Mouse (Mus musculus) cerebellum, adult 9-10 months (tissue): ENCODE results near the gene Slco2a1.

Source experiments
- DNase-seq: peaks from one replicate; pipeline ENCODE4 v3.0.0; 2022

Slco2a1 gene

DNA sequence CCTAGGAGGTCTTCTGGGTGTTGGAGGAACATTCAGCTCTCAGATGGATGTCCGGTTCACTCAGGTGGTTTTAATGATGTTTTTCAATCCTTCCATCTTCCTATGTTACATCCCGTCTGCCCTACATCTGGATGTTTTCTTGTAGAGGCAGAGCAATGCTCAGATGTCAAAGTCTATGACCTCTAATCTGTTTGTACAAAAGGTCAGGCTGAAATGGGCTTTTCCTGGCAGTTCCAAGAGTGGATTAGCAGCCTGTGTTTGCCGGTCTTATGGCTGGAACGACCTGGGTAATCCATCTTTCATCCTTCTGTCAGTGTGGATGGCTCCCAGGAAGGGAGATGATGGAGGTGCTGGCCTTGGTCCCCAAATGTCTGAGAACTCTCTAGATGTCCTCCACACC, 2.6 kb upstream of the Slco2a1 start:
- DNase-seq = no peak

DNA sequence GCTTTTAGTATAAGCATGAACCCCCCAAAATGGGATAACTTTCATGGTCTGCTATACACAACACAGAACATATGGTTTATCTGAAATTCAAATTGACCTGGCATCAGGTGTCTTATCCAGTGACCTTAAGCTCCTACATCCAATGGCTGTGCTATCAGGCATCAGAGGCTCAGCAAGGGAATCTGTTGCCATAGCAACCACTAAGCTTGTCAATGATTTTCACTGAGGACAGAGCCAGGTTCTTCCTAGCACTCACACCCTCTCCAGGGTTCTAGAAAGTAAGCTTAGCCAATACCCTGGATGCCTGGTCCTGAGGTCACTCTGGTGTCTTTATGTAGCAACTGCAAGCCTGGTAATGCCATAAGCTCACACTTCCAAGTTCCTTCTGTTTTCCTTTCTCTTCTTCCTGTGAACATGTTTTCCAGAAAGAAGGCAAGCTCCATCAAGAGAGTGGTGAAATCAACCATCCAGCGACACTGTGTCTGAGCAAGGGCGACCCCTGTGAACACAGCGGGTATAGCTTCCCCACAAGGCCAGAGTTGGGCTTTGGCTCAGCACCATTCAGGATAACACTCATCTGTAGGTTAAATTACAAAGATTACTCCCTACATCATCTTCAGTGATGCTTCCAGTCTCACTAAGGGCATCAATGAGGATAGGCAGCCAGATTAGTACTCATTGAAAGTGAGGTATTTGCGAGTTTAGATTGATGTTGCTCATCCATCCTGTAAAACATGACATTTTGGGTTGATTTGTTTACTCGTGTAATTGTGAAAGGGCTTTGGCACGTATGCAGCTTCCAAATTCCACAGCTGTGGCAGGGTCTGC, 2.0 kb downstream of the Slco2a1 start:
- no peak for DNase-seq

DNA sequence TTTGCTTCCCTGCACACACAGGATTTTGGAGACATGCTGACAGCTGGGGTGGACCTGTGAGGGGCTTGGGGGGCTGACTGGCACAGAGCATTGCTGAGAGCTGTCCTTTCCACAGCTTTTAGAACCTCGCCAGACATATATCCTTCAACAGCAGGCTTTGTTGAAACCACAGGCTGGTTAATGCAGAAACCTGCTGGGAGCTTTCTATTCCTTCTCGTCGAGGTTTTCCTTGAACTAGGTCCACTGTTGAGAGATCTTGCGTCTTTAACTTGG, 2.6 kb downstream of the Slco2a1 start:
- no peak for DNase-seq

DNA sequence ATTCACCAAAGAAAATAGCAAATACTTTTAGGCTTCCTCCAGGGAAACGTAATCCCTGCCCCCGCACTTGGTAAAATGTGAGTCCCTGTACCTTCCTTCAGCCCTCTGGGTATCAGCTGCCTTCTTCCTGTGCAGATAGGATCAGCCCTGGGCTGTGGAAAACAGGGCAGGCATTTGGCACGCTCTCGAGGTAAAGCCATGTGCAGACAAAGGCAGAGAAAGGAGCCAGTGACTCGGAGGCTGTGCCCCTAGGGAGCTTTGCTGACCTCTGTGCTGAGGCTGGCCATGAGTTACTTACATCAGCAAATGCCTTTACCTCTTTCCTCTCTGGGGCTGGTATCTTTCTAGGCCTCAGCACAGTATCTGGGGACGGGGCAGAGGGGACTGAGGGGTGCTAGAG, 4.4 kb downstream of the Slco2a1 start:
- DNase-seq = no peak

DNA sequence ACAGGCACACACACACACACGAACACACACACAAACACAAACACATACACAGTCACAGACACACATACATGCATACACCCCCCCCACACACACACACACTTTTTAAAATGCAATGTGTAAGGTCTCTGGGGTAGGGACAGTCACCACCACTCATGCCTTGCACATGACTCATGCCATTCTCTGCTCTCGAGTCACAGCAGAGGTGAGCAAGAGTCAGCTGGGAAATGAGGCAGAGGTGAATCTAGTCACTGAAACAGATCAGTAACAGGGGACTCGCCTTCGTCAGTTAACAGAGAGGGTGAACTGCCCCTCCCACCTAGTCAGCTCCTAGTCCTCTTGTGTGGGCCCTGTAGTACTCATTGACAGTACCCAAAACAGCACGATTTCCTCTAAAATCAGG, 5.3 kb downstream of the Slco2a1 start:
- DNase-seq = no peak

DNA sequence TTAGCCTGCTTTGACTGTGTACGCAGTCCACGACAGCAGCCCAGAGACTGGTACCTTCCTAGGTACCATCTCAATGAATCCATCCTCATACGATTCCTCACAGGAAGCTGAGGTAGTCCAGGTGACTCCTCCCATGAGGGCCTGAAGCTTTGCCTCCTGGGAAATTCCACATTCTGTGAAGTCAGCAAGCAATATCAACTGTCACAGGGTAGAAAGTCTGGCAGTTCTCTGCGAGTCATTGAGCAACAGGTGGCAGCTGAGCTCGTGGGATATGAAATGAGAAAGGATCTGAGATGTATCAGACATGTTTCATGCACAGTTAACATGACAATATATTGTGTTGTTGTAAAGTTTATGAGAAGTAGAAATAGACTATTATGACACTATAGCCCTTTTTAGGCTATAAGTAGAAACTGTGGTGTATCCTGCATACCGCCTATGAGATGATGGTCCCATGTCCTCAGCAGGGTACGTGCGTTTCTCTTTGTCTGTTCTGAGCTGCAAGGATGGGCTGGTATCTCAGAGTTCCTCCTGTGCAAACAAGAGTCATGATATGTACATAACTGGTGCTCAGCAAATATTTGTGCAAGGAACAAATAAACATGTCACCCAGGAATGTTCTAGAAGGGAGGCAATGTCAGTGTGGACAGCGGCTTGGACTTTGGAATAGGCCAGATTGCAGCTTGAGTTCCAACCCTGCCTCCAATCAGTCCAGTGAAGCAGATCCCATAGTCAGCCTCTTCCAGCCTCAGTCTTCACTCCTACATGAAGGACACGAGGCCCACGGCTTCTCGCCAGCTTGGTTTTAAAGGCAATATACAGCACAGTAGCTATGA, 7.5 kb downstream of the Slco2a1 start:
- no peak for DNase-seq

DNA sequence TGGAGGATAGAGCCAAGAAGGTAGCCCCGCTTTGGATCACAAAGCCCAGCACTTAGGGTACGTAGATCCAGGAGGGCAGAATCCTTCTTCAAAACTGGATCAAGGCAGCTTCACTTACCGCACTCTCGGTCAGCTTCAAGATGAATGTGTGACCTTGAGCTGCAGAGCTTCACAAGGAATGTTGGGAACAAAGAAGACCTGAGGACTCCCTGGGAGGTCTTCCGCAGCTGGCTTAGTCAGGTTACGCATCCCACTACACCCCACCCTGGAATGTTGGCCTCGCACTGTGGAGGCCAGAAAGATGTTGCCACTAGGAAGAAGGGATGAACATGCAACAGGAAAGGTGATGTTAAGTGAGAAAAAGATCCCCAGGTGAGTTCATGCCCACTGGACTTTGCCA, 11.9 kb downstream of the Slco2a1 start:
- no peak for DNase-seq

DNA sequence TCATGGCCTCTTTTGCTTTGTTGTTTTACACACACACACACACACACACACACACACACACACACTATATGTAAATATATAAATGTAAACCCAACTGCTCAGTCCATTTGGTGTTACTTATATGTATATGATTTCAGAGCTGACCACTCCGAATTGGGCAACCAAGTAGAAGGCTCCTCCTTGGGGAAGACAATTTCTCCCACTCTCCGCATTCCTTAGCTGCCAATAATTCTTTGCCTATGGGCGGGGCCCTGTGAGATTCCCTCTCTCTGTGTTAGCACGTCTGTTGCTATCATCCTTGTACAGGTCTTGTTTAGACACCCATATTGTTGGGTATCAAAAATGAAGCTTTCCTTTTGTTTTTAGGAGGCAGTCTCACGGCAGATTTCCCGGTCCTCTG, 15.8 kb downstream of the Slco2a1 start:
- no peak for DNase-seq

DNA sequence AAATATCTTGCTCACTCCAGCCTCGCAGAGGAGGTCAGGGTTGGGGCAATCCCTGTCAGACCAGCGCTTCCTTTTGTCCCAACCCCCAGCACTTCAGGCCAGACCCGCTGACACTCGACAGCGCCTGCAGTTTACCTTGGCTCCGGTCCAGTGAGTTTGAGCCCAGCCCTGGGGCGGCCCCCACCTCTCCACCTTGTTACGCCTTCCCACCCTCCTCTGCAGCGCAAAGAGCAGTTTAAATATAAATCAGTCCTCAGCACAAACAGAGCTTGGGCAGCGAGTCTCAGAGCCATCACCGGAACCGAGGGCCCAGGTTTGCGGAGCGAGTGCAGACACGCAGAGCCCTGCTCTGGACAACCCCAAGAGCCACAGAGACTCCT, 19.2 kb downstream of the Slco2a1 start:
- peak; percentile 5 for DNase-seq

DNA sequence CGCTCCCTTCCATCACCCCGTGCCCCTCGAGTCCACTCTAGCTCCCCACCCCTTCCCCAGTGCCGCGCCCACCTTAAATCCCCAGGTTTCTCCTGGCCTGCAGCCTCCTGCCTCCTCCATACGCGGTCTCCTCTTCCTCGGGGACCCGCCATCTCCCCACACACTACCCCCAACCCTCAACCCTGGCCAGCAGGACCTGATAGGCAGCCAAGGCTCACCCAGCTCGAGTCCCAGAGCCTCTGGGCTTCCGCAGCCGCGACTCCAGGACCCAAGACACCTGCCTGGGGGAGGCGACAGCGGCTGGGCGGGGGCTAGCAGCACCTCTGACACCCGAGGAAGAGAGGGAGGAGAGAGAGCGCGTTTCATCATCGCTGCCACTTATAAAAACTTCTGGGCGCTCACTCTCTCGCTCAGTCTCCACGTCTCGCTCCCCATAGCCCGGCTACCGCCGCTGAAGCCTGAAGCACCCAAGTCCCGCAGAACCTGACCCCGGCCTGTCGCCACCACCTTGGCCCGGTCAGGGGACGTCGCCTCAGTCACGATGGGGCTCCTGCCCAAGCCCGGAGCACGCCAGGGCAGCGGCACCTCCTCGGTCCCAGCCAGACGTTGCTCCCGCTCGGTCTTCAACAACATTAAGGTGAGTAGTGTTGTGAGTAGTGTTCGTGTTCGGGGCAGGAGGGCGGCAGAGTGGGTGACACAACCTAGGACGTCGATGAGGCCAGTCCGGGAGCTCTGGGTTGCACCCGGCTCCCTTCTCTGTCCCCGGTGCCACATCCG, 19.8 kb downstream of the Slco2a1 start:
- no peak for DNase-seq

DNA sequence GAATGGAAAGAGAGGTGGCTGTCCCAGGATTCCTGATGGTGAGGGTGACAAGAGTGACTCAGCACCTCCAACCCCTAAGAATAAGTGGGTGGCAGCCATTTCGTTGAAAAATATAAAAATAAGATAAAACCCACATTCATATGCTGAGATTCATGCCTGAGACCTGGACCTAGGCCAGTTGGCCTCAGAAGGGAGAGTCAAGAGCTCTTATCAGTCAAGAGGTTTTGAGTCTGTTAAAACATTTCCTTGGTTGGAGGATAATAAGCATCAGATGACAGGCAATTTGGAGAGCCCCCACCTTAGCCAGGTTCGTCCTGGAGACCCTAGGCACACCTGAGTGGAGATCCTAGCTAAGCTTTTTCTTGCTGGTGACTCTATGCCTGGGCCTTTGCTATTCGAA, 21.6 kb downstream of the Slco2a1 start:
- DNase-seq = no peak

DNA sequence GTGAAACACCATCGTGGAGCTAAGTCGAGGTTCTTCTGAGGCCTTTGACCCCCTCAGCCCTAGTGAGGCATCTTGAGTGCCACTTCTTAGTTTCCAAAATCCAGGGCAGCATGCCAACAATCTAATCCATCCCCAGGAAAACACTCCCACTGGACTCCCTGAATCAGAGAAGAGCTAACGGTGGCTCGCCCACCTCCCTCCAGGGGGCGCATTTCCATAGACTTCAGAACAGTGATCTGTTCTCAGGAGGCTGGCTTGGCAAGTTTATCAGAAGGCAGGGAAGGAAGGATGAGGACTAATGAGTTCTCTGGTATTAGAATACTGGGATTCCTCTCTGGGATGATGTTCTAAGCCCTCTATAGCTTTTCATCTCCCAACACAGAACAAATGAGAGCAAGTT, 24.9 kb downstream of the Slco2a1 start:
- DNase-seq = peak; percentile 25

DNA sequence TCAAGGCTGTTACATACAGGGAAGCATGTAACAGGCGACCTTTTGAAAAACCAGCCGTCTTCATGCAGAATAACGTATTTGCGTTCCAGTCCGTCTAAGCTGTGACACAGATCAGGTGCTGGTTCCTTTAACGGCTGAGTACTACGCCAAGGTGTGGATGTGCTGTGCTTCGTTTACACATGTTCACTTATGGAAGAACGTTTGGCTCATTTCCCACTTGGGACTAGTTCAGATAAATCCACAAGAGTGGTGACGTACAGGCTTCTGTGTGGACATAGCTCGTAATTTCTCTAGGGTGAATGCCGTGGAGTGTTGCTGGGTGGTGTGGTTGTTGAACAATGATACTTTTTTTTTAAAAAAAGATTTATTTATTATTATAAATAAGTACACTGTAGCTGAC, 26.2 kb downstream of the Slco2a1 start:
- DNase-seq = no peak

DNA sequence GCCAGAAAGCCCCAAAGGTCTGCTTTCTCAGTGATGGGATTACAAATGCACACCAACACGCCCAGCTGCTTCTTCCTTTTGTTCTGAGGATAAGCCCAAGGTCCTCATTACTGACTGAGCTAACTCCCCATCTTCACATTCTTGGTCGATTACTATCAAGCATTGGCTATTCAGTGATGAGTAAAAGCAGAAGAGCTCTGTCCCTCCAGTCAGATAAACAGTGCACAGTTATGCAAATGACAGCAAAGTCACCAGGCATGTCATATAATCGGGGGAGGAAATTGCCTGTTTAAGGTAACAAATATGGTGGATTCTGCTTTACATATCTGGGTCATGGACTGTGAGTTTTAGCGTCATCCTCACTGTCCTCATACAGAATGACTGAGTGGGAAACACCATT, 35.6 kb downstream of the Slco2a1 start:
- DNase-seq = no peak

DNA sequence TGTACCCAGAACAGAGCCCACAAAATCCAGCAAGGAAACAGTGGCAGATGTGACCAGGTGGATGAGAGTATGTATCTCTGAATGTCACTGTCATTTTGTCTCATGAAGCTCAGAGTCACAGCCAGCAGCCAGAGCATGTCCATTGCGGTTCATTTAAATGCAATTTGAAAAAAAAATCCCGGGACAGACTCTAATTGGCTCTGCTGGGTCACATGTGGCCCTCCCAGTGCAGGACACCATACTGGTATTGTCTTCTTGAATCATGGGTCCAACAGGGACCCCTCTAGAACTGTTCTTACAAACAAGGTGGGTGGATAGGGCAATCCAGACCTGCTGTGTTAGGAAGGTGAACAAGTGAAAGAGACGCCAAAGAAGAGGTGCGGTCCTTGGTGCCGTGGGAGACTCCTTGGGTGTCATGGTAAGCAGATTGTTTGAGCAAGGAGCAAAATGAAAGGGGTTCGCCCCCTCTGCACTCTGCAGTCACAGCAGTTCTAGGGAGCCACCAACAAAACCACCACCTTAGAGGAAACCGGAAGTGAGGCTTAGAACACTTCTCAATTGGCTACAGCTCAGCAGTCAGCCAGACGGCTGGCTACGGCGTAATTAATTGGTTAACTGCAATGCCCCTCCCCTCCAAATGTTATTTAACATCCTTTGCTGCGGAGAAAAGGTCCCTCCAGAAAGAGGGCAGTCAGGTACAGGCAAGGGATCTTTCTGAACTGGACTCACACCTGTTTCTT, 38.8 kb downstream of the Slco2a1 start:
- no peak for DNase-seq

DNA sequence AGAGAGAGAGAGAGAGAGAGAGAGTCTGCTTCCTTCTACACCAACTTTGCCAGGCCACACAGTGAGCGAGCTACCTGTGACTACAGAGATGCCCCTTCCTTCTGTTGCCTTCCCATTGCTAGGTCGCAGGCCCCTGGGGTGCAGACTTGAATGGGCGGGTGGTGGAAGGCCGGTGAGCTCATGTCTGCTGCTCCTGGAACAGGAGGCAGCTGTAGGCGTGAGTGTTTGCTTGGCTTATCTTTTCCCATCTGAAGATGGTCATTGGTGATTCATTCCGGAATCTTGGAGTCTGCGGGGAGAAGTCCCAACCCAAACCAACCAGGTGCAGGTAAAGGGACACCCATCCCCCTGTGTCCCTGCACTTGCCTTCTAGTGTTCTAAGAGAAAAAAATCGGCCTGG, 40.5 kb downstream of the Slco2a1 start:
- DNase-seq = no peak

DNA sequence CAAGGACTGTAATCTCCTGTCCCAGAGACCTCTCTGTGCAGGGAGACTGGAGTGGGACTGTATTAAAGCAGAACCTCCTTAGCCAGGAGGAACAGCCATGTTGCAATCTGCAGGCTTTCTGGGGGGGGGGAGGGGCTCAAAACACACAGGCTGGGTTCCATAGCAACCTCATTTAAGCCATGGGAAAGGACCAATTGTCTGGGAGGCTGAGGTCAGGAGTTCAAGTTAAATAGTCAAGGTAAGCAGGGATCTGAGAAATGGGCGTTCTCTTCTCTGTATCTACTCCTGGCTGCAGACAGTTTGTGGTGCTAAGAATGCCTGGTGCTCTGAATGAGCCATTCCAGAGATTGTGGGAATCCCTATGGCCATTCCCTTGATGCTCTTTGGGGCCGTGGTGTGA, 41.5 kb downstream of the Slco2a1 start:
- no peak for DNase-seq

DNA sequence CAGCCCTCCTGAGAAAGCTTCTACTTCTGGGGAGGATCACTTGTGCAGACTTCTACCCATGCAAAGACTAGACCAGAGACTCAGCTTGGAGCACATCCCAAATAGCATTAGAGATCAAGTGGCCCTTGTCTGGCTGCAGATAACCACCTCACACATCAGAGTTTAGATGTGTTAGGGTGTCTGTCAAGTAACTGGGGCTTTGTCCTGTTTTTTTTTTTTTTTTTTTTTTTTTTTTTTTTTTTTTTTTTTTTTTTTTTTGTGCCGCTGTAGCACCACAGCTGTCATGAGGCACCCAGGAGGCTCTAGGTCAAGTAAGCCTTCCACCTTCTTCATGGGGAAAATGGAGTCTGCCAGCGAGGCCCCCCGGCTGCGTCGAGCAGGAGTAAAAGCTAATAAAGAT, 42.7 kb downstream of the Slco2a1 start:
- DNase-seq = no peak

DNA sequence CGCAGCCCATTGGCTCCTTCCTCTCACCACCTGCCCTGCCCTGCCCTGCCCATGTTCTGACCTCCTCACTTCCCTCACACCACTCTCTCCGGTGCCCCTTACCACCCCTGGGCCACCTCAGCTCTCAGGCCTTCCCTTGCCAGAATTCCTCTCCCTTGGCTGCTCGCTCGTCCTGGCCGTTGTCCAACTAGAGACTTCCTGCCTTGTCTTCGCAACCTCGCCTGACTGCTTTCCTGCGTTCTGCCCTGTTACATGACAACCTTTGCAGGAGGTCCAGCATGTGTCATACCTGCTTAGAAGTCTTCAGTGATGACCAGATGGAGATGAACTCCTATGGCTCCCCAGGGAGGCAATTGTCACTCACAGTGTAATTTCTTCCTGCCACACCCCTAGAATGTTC, 43.7 kb downstream of the Slco2a1 start:
- no peak for DNase-seq

DNA sequence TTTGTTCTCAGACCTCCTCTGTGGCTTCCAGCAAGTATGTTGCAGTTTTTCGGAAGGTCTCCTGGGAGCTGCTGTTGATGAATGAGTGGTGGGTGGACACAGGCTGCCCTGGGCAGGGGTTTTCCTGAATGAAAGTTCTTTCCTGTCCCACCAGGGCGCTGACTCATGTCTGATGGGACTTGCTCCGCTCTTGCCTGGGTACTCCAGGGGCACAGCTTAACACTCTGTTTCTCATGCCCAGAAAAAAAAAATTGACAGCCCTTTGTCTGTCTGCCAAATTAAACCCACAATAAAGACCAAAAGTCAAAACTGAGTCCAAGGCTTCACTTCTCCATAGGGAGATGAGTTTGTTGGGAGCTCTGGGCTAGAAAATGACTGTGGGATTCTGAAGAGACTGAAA, 44.9 kb downstream of the Slco2a1 start:
- no peak for DNase-seq

DNA sequence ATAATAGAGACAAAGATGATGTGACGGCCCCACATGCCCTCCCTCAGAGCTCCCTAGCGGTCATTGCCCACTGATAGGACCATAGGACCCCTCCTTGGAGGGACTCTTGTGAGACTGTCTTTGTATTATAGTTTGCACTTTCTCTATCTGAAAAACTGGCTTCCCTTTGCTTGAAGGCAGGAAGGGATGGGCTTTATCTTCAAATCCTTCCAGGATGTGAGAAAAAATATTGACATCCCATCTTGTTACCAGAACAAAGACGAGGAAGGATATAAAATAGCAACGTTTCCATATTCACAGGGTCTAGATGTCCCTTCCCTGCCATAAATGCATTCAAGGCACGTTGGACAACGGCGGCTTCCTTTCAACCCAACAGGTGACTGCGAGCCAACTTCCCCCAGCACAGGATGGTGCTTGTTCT, 48.5 kb downstream of the Slco2a1 start:
- DNase-seq = no peak

DNA sequence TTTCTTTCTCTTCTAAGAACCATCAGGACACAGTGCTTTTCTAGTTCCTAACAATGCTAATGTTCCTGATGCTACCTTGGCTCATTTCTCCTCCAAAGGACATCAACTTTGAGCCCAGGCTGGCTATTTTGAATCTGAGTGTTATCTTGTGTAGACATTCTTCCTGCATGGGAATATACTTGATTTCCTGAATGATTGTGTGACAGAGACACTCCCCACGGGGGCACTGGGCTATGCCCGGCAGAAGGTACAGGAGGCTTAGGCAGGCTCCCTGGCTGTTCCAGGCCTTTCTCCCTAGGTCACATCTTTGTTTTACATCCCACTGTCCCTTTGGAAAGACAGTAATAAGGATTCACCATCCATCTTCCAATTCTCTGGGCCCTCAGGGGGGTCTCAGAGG, 49.8 kb downstream of the Slco2a1 start:
- no peak for DNase-seq

DNA sequence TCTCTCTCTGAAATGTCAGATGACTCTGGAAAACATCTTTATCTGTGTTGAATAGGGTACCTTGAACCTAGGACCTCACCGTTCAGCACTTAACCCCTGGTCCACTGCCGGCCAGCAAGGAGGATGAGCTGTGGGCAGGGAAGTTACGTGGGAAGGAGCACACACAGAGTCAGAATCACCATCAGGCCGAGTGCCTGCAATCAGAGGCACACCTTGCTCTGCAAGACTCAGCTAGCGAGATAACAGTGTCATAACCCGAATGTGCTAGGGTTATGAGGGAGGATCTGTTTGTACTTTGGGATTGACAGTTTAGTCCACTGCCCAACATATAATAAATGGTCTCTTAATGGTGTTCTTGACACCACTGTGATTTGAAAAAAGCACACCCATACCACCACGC, 50.2 kb downstream of the Slco2a1 start:
- DNase-seq = no peak
